Mouse (Mus musculus) neural tube, embryonic 15.5 days (tissue): ENCODE measurements around the gene Ifna11. TPM values are rescaled to one million over a fixed set of nuclear protein-coding genes. Genes with fewer than 3 reads are reported as not detected.

ENCODE experiments used
- ATAC-seq: fragments of 200-750 bp; cut with Nextera tagmentation; 2 replicates; pipeline ENCODE4 v1.8.0; 2017; ENCODE audit warnings: mild to moderate bottlenecking, moderate TSS enrichment, moderate library complexity; ENCODE audit not compliant: low FRiP score
- H3K27ac ChIP-seq: fragments of 300-500 bp; sonication (generic); replicated peaks from 2 replicates; pipeline ENCODE4 v1.5.1; 2015; ENCODE audit warnings: mild to moderate bottlenecking, inconsistent platforms
- H3K27me3 ChIP-seq: fragments of 300-500 bp; sonication (generic); replicated peaks from 2 replicates; pipeline ENCODE4 v1.6.1; 2015; ENCODE audit warnings: inconsistent platforms
- H3K36me3 ChIP-seq: fragments of 300-500 bp; sonication (generic); 2 replicates; pipeline ENCODE4 v1.6.1; 2015; ENCODE audit warnings: inconsistent platforms
- H3K4me1 ChIP-seq: fragments of 300-500 bp; sonication (generic); 2 replicates; pipeline ENCODE4 v1.6.1; 2015; ENCODE audit warnings: inconsistent platforms
- H3K4me2 ChIP-seq: fragments of 300-500 bp; sonication (generic); 2 replicates; pipeline ENCODE4 v1.6.1; 2015; ENCODE audit warnings: inconsistent platforms, mild to moderate bottlenecking, moderate library complexity
- H3K4me3 ChIP-seq: fragments of 300-500 bp; sonication (generic); replicated peaks from 2 replicates; pipeline ENCODE4 v1.5.1; 2015; ENCODE audit warnings: mild to moderate bottlenecking, inconsistent platforms
- H3K9ac ChIP-seq: fragments of 300-500 bp; sonication (generic); replicated peaks from 2 replicates; pipeline ENCODE4 v1.6.1; 2015; ENCODE audit warnings: mild to moderate bottlenecking, inconsistent platforms
- H3K9me3 ChIP-seq: fragments of 300-500 bp; sonication (generic); replicated peaks from 2 replicates; pipeline ENCODE4 v1.6.1; 2016; ENCODE audit warnings: inconsistent platforms
- WGBS: fragments of 180-500 bp; shearing (Covaris S2); methylation state at CpG from one replicate; pipeline ENCODE4 v1.1.7; 2015; ENCODE audit warnings: mixed read lengths; 5-methylcytosine and 5-hydroxymethylcytosine counted together
- polyA plus RNA-seq: library from polyadenylated mRNA; unstranded; fragments of >200 nt; fragmentation: Nextera tagmentation; extraction: Ambion mirVana; gene quantifications from 2 replicates; pipeline ENCODE4 v1.2.1, GENCODE M21; 2015

Gene Ifna11
- polyA plus RNA-seq, 1 experiment from 2014 or later, result not detected

GRCm38 (mm10) chr4:88845334-88845733, 25.6 kb downstream of the Ifna11 start:
- H3K27me3 ChIP-seq, result no peaks in the 10 kb centered on the region
- H3K9ac ChIP-seq, result no peak overlapping the region
- H3K4me2 ChIP-seq, result no peak overlapping the region
- no peak overlapping the region for H3K27ac ChIP-seq
- H3K4me1 ChIP-seq, result no peaks in the 10 kb centered on the region
- ATAC-seq, result no peak
- WGBS, result 57% methylated on average over 2 of the region's 2 CpGs
- no peaks in the 10 kb centered on the region for H3K36me3 ChIP-seq
- no peak overlapping the region for H3K4me3 ChIP-seq
- no peaks in the 10 kb centered on the region for H3K9me3 ChIP-seq

DNA sequence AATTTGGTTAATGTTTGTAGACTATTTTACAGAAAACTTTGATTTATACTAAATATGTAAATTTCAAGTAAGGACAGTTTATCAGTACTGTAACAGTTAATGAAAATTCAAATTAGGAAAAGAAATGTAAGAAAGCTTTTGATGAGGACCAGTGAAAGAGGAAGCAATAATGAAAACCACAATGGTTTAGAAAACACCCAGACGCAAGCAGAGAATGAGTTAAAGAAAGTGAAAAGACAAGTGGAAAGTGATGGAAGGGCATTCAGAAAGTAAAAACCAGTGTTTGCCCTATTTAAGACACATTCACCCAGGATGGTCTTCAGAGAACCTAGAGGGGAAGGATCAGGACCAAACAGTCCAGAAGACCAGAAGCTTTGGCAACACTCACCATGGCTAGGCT, 29.9 kb downstream of the Ifna11 start, which contains the start of gene Ifna1:
Gene Ifna1, plus strand, starts transcription at position 390 of the 400 bp plus-strand sequence.
- WGBS, result 67% methylated on average over 1 of the region's 1 CpGs
- Histone ChIP-seq H3K9me3 (no peaks in the 10 kb centered on the region), H3K27ac (no peak within 1 kb of the TSS), H3K4me2 (no peak within 1 kb of the TSS), H3K36me3 (no peaks in the 10 kb centered on the region), H3K4me1 (no peaks in the 10 kb centered on the region), H3K27me3 (no peaks in the 10 kb centered on the region), H3K4me3 (no peak within 1 kb of the TSS), H3K9ac (no peak within 1 kb of the TSS)
- ATAC-seq, result no peak

DNA sequence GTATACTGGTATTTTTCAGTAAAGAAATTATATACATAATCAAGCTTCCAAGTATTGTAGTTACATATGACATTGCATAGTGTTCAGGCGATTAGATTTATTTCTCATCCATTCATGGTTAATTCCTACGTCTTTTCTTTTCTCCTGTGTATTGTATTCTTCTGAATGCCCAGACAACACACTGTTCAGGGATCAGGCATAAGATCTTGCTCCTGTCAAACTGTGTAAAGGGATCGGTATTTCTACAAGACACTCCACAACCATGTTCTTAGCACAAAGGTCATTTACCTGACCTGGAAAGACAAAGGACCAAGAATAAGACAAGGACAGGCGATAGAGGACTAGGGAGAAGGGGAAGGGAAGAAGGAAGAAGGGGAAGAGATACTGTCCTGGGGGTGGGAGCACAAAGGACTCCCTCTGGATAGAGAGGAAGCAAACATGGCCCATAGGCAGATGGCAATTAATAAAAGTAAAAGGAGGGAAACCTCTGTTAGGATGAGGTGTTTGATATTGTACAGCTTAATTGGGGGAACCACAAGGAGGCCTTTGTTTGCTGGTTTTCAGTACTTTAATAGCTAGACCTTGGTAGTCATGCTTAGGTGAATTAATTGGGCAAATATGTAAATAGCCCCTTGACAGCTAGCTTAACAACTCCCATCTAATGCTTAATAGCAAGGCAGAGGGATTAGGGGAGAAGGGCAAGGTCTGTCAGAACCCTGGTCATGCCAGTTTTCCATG, 31.4 kb downstream of the Ifna11 start:
- Histone ChIP-seq H3K27ac (no peak overlapping the region), H3K4me3 (no peak overlapping the region), H3K9ac (no peak overlapping the region), H3K4me1 (no peaks in the 10 kb centered on the region), H3K27me3 (no peaks in the 10 kb centered on the region), H3K4me2 (no peak overlapping the region), H3K36me3 (no peaks in the 10 kb centered on the region), H3K9me3 (no peaks in the 10 kb centered on the region)
- no peak for ATAC-seq
- 28% methylated on average over 4 of the region's 4 CpGs for WGBS

DNA sequence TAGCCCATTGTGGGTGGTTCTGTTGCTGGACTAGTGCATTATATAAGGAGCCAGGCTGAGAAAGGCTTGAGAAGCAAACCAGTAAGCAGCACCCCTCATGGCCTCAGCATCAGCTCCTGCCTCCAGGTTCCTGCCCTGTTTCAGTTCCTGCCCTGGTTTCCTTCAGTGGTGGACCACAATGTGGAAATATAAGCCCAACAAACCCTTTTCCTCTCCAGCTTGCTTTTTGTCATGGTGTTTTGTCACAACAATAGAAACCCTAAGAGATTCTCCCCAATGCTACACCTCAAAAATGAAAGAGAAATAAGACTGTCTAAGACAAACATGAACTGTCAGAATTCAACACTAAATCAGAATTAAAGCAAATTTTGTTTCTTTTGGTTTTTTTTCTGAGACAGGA, 39.5 kb downstream of the Ifna11 start:
- no peak for ATAC-seq
- H3K9me3 ChIP-seq, result no peaks in the 10 kb centered on the region
- no peak overlapping the region for H3K4me2 ChIP-seq
- H3K27ac ChIP-seq, result no peak overlapping the region
- no peaks in the 10 kb centered on the region for H3K4me1 ChIP-seq
- no peaks in the 10 kb centered on the region for H3K36me3 ChIP-seq
- H3K27me3 ChIP-seq, result no peaks in the 10 kb centered on the region
- H3K9ac ChIP-seq, result no peak overlapping the region
- no peak overlapping the region for H3K4me3 ChIP-seq

GRCm38 (mm10) chr4:88863309-88863708, 43.5 kb downstream of the Ifna11 start:
- H3K4me2 ChIP-seq, result no peak overlapping the region
- H3K4me3 ChIP-seq, result no peak overlapping the region
- no peak overlapping the region for H3K9ac ChIP-seq
- ATAC-seq, result no peak
- peaks cover 10% of the 10 kb centered on the region; the same call in 1 of the 2 replicates for H3K27me3 ChIP-seq
- no peaks in the 10 kb centered on the region for H3K36me3 ChIP-seq
- peaks cover 6% of the 10 kb centered on the region for H3K4me1 ChIP-seq
- H3K9me3 ChIP-seq, result no peaks in the 10 kb centered on the region
- WGBS, result 18% methylated on average over 7 of the region's 7 CpGs
- H3K27ac ChIP-seq, result no peak overlapping the region

- no peak for ATAC-seq
- 81% methylated on average over 9 of the region's 9 CpGs for WGBS
- H3K9me3 ChIP-seq, result no peaks in the 10 kb centered on the region
These were observed 44.8 kb downstream of the Ifna11 start for GRCm38 (mm10) chr4:88864599-88864998.

DNA sequence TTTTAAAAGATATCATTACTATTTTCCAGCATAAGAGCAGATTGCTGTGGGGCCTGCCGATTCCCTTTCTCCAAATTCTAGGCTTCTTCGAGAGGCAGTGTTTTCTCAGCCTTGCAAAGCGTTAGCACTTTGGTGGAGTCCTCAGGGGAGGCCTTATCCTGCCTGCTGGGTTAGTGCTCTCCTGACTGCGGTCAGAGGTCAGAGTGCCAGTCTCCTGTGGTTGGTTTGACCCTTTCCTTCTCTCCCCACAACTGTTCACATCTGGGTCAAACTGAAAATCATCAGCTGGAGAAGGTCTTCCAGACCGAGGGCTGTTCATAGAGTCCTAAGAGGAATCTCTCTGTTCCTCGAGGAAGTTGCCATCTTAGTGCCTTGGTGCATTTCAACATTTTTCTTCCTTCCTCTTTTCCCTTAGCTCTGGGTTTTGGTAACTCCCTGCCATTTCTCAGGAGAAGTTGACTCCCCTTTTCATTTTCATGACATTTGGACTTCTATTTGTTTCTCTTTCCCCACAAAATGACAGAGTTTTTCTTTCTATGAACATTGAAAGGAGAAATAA, 45.3 kb downstream of the Ifna11 start:
- no peak overlapping the region for H3K4me2 ChIP-seq
- H3K9ac ChIP-seq, result no peak overlapping the region
- H3K9me3 ChIP-seq, result no peaks in the 10 kb centered on the region
- no peak overlapping the region for H3K27ac ChIP-seq
- H3K36me3 ChIP-seq, result no peaks in the 10 kb centered on the region
- ATAC-seq, result no peak
- WGBS, result 63% methylated on average over 6 of the region's 6 CpGs
- peaks cover 9% of the 10 kb centered on the region for H3K4me1 ChIP-seq
- peaks cover 10% of the 10 kb centered on the region; the same call in 1 of the 2 replicates for H3K27me3 ChIP-seq
- no peak overlapping the region for H3K4me3 ChIP-seq

More at GRCm38 (mm10) chr4:88864599-88864998, 44.8 kb downstream of the Ifna11 start:
- H3K9ac ChIP-seq, result no peak overlapping the region
- H3K27ac ChIP-seq, result no peak overlapping the region
- peaks cover 10% of the 10 kb centered on the region; the same call in 1 of the 2 replicates for H3K27me3 ChIP-seq
- no peak overlapping the region for H3K4me2 ChIP-seq
- H3K4me3 ChIP-seq, result no peak overlapping the region
- no peaks in the 10 kb centered on the region for H3K36me3 ChIP-seq
- H3K4me1 ChIP-seq, result peaks cover 9% of the 10 kb centered on the region

- WGBS, result 2% methylated on average over 8 of the region's 8 CpGs
- peaks cover 10% of the 10 kb centered on the region; the same call in 1 of the 2 replicates for H3K27me3 ChIP-seq
- H3K36me3 ChIP-seq, result no peaks in the 10 kb centered on the region
- H3K4me3 ChIP-seq, result peak overlapping the region; percentile 51
- H3K9ac ChIP-seq, result peak overlapping the region; percentile 50; the same call in 1 of the 2 replicates
- no peak overlapping the region for H3K27ac ChIP-seq
- H3K4me2 ChIP-seq, result peak overlapping the region; percentile 99
- peaks cover 9% of the 10 kb centered on the region for H3K4me1 ChIP-seq
- ATAC-seq, result peak; percentile 86
- H3K9me3 ChIP-seq, result no peaks in the 10 kb centered on the region
These were observed 47.7 kb downstream of the Ifna11 start for GRCm38 (mm10) chr4:88867366-88867925.

DNA sequence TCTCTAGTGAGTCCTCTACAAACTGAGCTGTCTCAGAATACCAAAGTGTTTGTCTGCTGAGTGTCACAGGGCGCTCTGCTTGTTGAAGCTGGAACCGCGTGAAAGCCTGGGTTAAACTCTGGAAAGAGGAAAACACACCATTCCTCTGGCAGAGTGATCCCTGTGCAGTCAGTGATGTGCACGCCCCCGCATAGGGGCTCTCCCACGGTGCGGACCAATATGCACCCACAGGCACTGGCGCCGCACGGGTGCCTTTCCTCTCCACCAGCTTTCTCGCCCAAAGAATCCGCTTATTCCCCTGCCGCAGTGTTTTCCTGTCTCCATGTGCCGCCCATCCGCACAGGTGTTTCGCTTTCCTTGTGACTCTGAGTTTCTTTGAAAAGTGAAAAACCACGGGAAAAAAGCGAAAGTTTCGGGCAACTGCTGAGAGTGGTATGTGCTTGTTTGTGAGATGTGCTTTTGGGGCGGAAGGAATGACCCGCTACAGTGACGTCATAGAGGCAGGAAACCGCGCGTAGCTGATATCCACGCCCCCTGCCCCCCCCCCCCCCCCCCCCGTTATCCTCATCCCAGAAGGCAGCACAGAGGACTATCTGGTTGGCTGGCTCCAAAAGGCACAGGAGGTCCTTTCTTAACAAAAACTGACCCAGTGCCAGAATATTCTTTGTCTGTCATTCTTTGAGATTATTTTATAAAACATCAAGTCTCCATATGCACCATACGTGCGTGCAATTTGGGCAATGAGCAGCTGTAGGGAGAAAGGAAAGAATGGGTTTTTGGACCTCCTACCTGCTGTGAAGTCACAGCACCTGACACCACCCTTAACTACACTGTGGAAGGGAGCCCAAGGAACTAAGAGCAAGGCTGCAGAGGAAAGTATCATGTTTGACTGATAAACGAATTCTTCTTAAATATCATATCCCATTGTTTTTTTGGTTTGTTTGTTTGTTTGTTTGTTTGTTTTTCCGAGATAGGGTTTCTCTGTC, 48.5 kb downstream of the Ifna11 start:
- ATAC-seq, result peak; percentile 76

More for the DNA sequence above, 48.5 kb downstream of the Ifna11 start:
- Histone ChIP-seq H3K9ac (peak overlapping the region; percentile 50), H3K4me3 (peak overlapping the region; percentile 51), H3K27me3 (peaks cover 10% of the 10 kb centered on the region; the same call in 1 of the 2 replicates), H3K9me3 (no peaks in the 10 kb centered on the region), H3K4me1 (peaks cover 9% of the 10 kb centered on the region), H3K27ac (no peak overlapping the region), H3K4me2 (peak overlapping the region; percentile 99), H3K36me3 (no peaks in the 10 kb centered on the region)
- 7% methylated on average over 31 of the region's 31 CpGs for WGBS
